Comparison of ENCODE assay signal across 10 mouse cellular contexts in genomic region chr6:66367263-66367662, GRCm38 (mm10).
A peak's percentile ranks its signal among the peaks of the same experiment; 100 is the strongest.
DNase-seq lines count a peak whose midpoint lies in the region; ATAC-seq and TF ChIP-seq lines count a peak whose summit lies in the region.
"Had no signal": no experiment of that assay in that cellular context is flagged by ENCODE, and none has a peak within 500 bp of the region (broad histone marks: within the 10 kb centered on the region; RNA-seq: fewer than 3 reads in every experiment).

No protein-coding gene starts in this region.

- intact Hi-C loops in heart, postnatal 25 days (cut with DNase I), result no loop called here

- no peaks in the 10 kb centered on the region for H3K27me3 ChIP-seq in heart, postnatal 0 days (ENCODE audit: control insufficient read depth, insufficient read depth, low read length)
- H3K27me3 ChIP-seq: midbrain, embryonic 13.5 days had no signal

- no peaks in the 10 kb centered on the region for H3K36me3 ChIP-seq in heart, postnatal 0 days (replicated peaks; ENCODE audit: control insufficient read depth, insufficient read depth, low read length)
- H3K36me3 ChIP-seq: midbrain, embryonic 13.5 days had no signal

- no peak for TF ChIP-seq CTCF in heart, postnatal 0 days (IDR thresholded peaks at IDR 0.05; ENCODE audit: low read depth)

- H3K4me2 ChIP-seq in heart, postnatal 0 days (ENCODE audit: low read depth, low read length), result no peak overlapping the region
- H3K4me2 ChIP-seq: midbrain, embryonic 13.5 days had no signal

- peak; percentile 69 for ATAC-seq in heart, postnatal 0 days (ENCODE audit: insufficient read depth, low read depth)
- ATAC-seq: midbrain, embryonic 13.5 days had no signal

- peak; percentile 49 to 59 for DNase-seq in heart, adult 18-20 months
- no peak for DNase-seq in heart, postnatal 25 days (ENCODE audit: low spot score)
- DNase-seq in right cerebral cortex, postnatal 14 days, result peak; percentile 5
- no peak for DNase-seq in right cerebral cortex, postnatal 36 days (ENCODE audit: low spot score in 2 of 2)
- peak; percentile 67 for DNase-seq in heart, postnatal 0 days (ENCODE audit: low spot score)
- DNase-seq in skeletal muscle tissue, adult 2 months (ENCODE audit: low read depth, low spot score), result peak; percentile 36
- no peak for DNase-seq in testis, postnatal 14 days (ENCODE audit: low spot score)
- DNase-seq in urinary bladder, postnatal 14 days (ENCODE audit: low spot score), result no peak
- DNase-seq: right cerebral cortex, adult 18-20 months had no signal

- no peaks in the 10 kb centered on the region for H3K9me3 ChIP-seq in heart, postnatal 0 days (replicated peaks; ENCODE audit: control insufficient read depth, low read length)
- H3K9me3 ChIP-seq: midbrain, embryonic 13.5 days had no signal

- H3K27ac ChIP-seq in heart, postnatal 0 days (ENCODE audit: low read depth), result 0 out of 2 replicates have a peak overlapping the region, but pooled peaks have one; percentile 15
- H3K27ac ChIP-seq: midbrain, embryonic 13.5 days had no signal

- H3K4me3 ChIP-seq in heart, postnatal 0 days (ENCODE audit: low read depth, low read length), result no peak overlapping the region
- H3K4me3 ChIP-seq: midbrain, embryonic 13.5 days had no signal

- no peaks in the 10 kb centered on the region for H3K4me1 ChIP-seq in heart, postnatal 0 days (ENCODE audit: control insufficient read depth, insufficient read depth)
- H3K4me1 ChIP-seq: midbrain, embryonic 13.5 days had no signal

- no peak overlapping the region for H3K9ac ChIP-seq in heart, postnatal 0 days (replicated peaks; ENCODE audit: low read depth, low read length)
- H3K9ac ChIP-seq: midbrain, embryonic 13.5 days had no signal

- TF ChIP-seq EP300 in heart, postnatal 0 days (IDR thresholded peaks at IDR 0.05; ENCODE audit: low read depth), result no peak

Comparison
In these comparisons a context has a peak if more than half of its experiments do, and no peak if none do; other contexts are left out.
1. DNase-seq: peak in heart, adult 18-20 months (2 of 2), right cerebral cortex, postnatal 14 days (single experiment), heart, postnatal 0 days (single experiment) and skeletal muscle tissue, adult 2 months (single experiment); none in heart, postnatal 25 days (single experiment), right cerebral cortex, postnatal 36 days (0 of 2), testis, postnatal 14 days (single experiment) and urinary bladder, postnatal 14 days (single experiment).